Mouse (Mus musculus) MEL (cell line): ENCODE data around the gene Arap1.

Experiments
- CTCF ChIP-seq, 3 experiments: IDR thresholded peaks in 2 of 3; conservative IDR thresholded peaks in 1 of 3; 2 replicates each; pipeline ENCODE4 v1.5.1; 2011 to 2012; ENCODE audit warnings: low read length in 3 of 3, low read depth in 2 of 3, mild to moderate bottlenecking in 2 of 3, improper control_type of control experiment in 1 of 3, inconsistent platforms in 1 of 3, mixed read lengths in 1 of 3, moderate library complexity in 1 of 3; ENCODE audit not compliant: control insufficient read depth in 1 of 3, insufficient read depth in 1 of 3, poor library complexity in 1 of 3, severe bottlenecking in 1 of 3
- EP300 ChIP-seq, 2 experiments: IDR thresholded peaks; 2 replicates each; pipeline ENCODE4 v1.6.1; 2011; ENCODE audit warnings: improper control_type of control experiment in 2 of 2, low read length in 2 of 2, low read depth in 1 of 2, mild to moderate bottlenecking in 1 of 2
- GABPA ChIP-seq: IDR thresholded peaks from 2 replicates; pipeline ENCODE4 v1.6.1; 2012; ENCODE audit warnings: low read depth, mild to moderate bottlenecking, inconsistent platforms, low read length, improper control_type of control experiment, moderate library complexity
- MEF2A ChIP-seq: IDR thresholded peaks from 2 replicates; pipeline ENCODE4 v1.6.1; 2014; ENCODE audit warnings: low read depth, mild to moderate bottlenecking, inconsistent platforms, low read length, improper control_type of control experiment; ENCODE audit not compliant: poor library complexity, insufficient replicate concordance, severe bottlenecking; ENCODE audit errors: extremely low read depth
- NELFE ChIP-seq: IDR thresholded peaks from 2 replicates; pipeline ENCODE4 v1.6.1; 2011; ENCODE audit warnings: low read depth, low read length, improper control_type of control experiment
- NRF1 ChIP-seq: IDR thresholded peaks from 2 replicates; pipeline ENCODE4 v1.6.1; 2014; ENCODE audit warnings: low read depth, mild to moderate bottlenecking, inconsistent platforms, low read length, improper control_type of control experiment, moderate library complexity; ENCODE audit not compliant: poor library complexity, insufficient read depth, severe bottlenecking
- POLR2A ChIP-seq, 2 experiments: IDR thresholded peaks; 2 replicates each; pipeline ENCODE4 v1.6.1; 2011 to 2012; ENCODE audit warnings: low read length in 2 of 2, mild to moderate bottlenecking in 2 of 2, control low read depth in 1 of 2, improper control_type of control experiment in 1 of 2, low read depth in 1 of 2, moderate library complexity in 1 of 2; ENCODE audit not compliant: control insufficient read depth in 1 of 2, insufficient read depth in 1 of 2, poor library complexity in 1 of 2
- POLR2AphosphoS2 ChIP-seq: IDR thresholded peaks from 2 replicates; pipeline ENCODE4 v1.6.1; 2011; ENCODE audit warnings: low read length, improper control_type of control experiment
- RAD21 ChIP-seq: IDR thresholded peaks from 2 replicates; pipeline ENCODE4 v1.6.1; 2011; ENCODE audit warnings: mild to moderate bottlenecking, low read depth, low read length, improper control_type of control experiment
- SMC3 ChIP-seq: IDR thresholded peaks from 2 replicates; pipeline ENCODE4 v1.6.1; 2011; ENCODE audit warnings: low read depth, low read length, improper control_type of control experiment
- ZC3H11A ChIP-seq: IDR thresholded peaks from 2 replicates; pipeline ENCODE4 v1.6.1; 2012; ENCODE audit warnings: low read depth, mild to moderate bottlenecking, inconsistent platforms, low read length, improper control_type of control experiment

- TF ChIP-seq MEF2A (no peak), CTCF (IDR thresholded peaks at IDR 0.05 in 2 of 3, conservative IDR thresholded peaks at IDR 0.05 in 1 of 3; ENCODE audit: control insufficient read depth in 1 of 3, insufficient read depth in 1 of 3, low read depth in 2 of 3, low read length in 3 of 3, poor library complexity in 1 of 3, severe bottlenecking in 1 of 3) (no peak), POLR2A (IDR thresholded peaks at IDR 0.05; ENCODE audit: control insufficient read depth in 1 of 2, insufficient read depth in 1 of 2, low read depth in 1 of 2, low read length in 2 of 2, poor library complexity in 1 of 2) (no peak), SMC3 (no peak), ZC3H11A (no peak), NELFE (no peak), NRF1 (no peak), GABPA (no peak), RAD21 (no peak), EP300 (IDR thresholded peaks at IDR 0.05; ENCODE audit: low read depth in 1 of 2, low read length in 2 of 2) (peak; percentile 83 to 85), POLR2AphosphoS2 (no peak)
Observed at GRCm38 (mm10) chr7:101316591-101317001, 31.3 kb upstream of the Arap1 start.
